Mouse (Mus musculus) liver, embryonic 14.5 days (tissue): ENCODE data around the gene Sec14l3.

Experiments used
- CTCF ChIP-seq: IDR thresholded peaks from 2 replicates; pipeline ENCODE4 v1.5.1; 2016; ENCODE audit warnings: antibody characterized with exemption, low read depth, control low read depth
- EP300 ChIP-seq: IDR thresholded peaks from 2 replicates; pipeline ENCODE4 v1.6.1; 2016; ENCODE audit warnings: antibody characterized with exemption, low read depth

DNA sequence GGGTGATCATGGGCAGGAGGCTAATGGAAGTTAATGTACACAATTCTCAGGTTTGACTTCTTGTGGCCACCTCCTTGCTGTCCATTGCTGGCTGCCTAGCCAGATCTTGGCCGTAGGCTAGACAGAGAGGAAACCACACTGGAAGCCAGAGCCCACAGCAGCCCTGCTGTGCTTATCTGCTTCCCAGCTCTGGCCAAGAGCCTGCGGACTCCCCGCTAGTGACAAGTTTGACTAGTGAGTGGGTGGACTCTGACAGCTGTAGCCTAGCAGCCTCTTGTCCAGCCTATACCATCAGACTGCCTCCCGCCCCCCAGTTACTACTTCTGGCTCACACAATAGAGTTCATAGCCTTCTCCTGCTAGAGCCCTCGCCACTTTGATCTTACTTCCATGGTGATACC, 55.0 kb downstream of the Sec14l3 start:
- TF ChIP-seq EP300 (no peak), CTCF (no peak)
